Mouse (Mus musculus) cerebellum, adult 2 months (tissue): Measurements from ENCODE around the gene Fbxl17.

ENCODE experiments used
- CTCF ChIP-seq: fragments of 200-500 bp; IDR thresholded peaks from 2 replicates; pipeline ENCODE4 v1.5.1; 2011; ENCODE audit warnings: low read depth, mild to moderate bottlenecking, control low read depth, low read length, moderate library complexity, borderline replicate concordance; ENCODE audit not compliant: insufficient read depth
- POLR2A ChIP-seq: fragments of 200-500 bp; IDR thresholded peaks from 2 replicates; pipeline ENCODE4 v1.6.1; 2011; ENCODE audit warnings: low read length, control low read depth, borderline replicate concordance; ENCODE audit not compliant: insufficient read depth

DNA sequence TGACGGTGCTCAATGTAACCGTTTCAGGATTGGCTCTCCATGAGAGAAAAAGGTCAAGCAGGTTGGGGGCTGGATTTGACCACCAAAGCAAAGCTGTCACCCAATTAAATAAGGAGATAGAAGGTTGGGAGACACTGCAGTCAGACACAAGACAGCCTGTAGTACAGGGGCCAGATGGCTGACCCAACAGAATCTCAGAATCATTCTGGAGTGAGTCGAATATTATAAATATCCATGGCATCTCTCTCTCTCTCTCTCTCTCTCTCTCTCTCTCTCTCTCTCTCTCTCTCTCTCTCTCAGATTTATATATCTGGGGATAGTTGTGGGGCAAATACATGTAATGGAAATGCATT, 487.3 kb downstream of the Fbxl17 start:
- no peak for TF ChIP-seq CTCF
- no peak for TF ChIP-seq POLR2A
